Mouse (Mus musculus): ENCODE data around the gene Dennd1a.

Gene Dennd1a

GRCm38 (mm10) chr2:38111655-38112351, 175.4 kb downstream of the Dennd1a start:
- DNase-seq (ENCODE audit: low spot score), result no peak

- no peak for DNase-seq (ENCODE audit: low spot score)
Observed at GRCm38 (mm10) chr2:38108586-38108985, 178.6 kb downstream of the Dennd1a start.

- DNase-seq (ENCODE audit: low spot score), result no peak
Observed at GRCm38 (mm10) chr2:38102674-38103073, 184.5 kb downstream of the Dennd1a start.

GRCm38 (mm10) chr2:38100289-38100688, 186.9 kb downstream of the Dennd1a start:
- no peak for DNase-seq (ENCODE audit: low spot score)

- peak; percentile 12 for DNase-seq (ENCODE audit: low spot score)
Observed at GRCm38 (mm10) chr2:38099120-38099773, 187.9 kb downstream of the Dennd1a start.

- no peak for DNase-seq (ENCODE audit: low spot score)
Observed at GRCm38 (mm10) chr2:38097469-38097868, 189.7 kb downstream of the Dennd1a start.

- no peak for DNase-seq (ENCODE audit: low spot score)
Observed at GRCm38 (mm10) chr2:38096328-38096727, 190.9 kb downstream of the Dennd1a start.

- no peak for DNase-seq (ENCODE audit: low spot score)
Observed at GRCm38 (mm10) chr2:38094380-38095163, 192.6 kb downstream of the Dennd1a start.

- no peak for DNase-seq (ENCODE audit: low spot score)
Observed at GRCm38 (mm10) chr2:38093968-38094367, 193.2 kb downstream of the Dennd1a start.

GRCm38 (mm10) chr2:38093242-38093641, 193.9 kb downstream of the Dennd1a start:
- no peak for DNase-seq (ENCODE audit: low spot score)

- DNase-seq (ENCODE audit: low spot score), result no peak
Observed at GRCm38 (mm10) chr2:38088346-38088745, 198.8 kb downstream of the Dennd1a start.

- no peak for DNase-seq (ENCODE audit: low spot score)
Observed at GRCm38 (mm10) chr2:38085058-38085457, 202.1 kb downstream of the Dennd1a start.

GRCm38 (mm10) chr2:38083251-38083650, 203.9 kb downstream of the Dennd1a start:
- no peak for DNase-seq (ENCODE audit: low spot score)

GRCm38 (mm10) chr2:38074495-38074894, 212.7 kb downstream of the Dennd1a start:
- no peak for DNase-seq (ENCODE audit: low spot score)

- DNase-seq (ENCODE audit: low spot score), result no peak
Observed at GRCm38 (mm10) chr2:38072061-38072460, 215.1 kb downstream of the Dennd1a start.

- DNase-seq (ENCODE audit: low spot score), result no peak
Observed at GRCm38 (mm10) chr2:38068171-38068572, 219.0 kb downstream of the Dennd1a start.

- no peak for DNase-seq (ENCODE audit: low spot score)
Observed at GRCm38 (mm10) chr2:38065914-38066313, 221.3 kb downstream of the Dennd1a start.

GRCm38 (mm10) chr2:38064266-38064665, 222.9 kb downstream of the Dennd1a start:
- DNase-seq (ENCODE audit: low spot score), result no peak

GRCm38 (mm10) chr2:38062156-38062555, 225.0 kb downstream of the Dennd1a start:
- DNase-seq (ENCODE audit: low spot score), result no peak

- no peak for DNase-seq (ENCODE audit: low spot score)
Observed at GRCm38 (mm10) chr2:38061474-38061873, 225.7 kb downstream of the Dennd1a start.

- no peak for DNase-seq (ENCODE audit: low spot score)
Observed at GRCm38 (mm10) chr2:38052440-38052839, 234.8 kb downstream of the Dennd1a start.

- DNase-seq (ENCODE audit: low spot score), result no peak
Observed at GRCm38 (mm10) chr2:38051485-38052085, 235.6 kb downstream of the Dennd1a start.

Data from ovary, postnatal 36 days (tissue).